Mouse (Mus musculus) kidney, adult 2 months (tissue): Measurements from ENCODE around the gene Rgs7bp.

Experiments used
- CTCF ChIP-seq: fragments of 200-500 bp; conservative IDR thresholded peaks from 2 replicates; pipeline ENCODE4 v1.5.1; 2011; ENCODE audit warnings: low read depth, mild to moderate bottlenecking, control low read depth, low read length, moderate library complexity, mixed read lengths; ENCODE audit not compliant: insufficient read depth, insufficient read length
- POLR2A ChIP-seq: fragments of 200-500 bp; IDR thresholded peaks from one replicate; pipeline ENCODE4 v1.6.1; 2011; ENCODE audit warnings: low read depth, low read length, control low read depth

DNA sequence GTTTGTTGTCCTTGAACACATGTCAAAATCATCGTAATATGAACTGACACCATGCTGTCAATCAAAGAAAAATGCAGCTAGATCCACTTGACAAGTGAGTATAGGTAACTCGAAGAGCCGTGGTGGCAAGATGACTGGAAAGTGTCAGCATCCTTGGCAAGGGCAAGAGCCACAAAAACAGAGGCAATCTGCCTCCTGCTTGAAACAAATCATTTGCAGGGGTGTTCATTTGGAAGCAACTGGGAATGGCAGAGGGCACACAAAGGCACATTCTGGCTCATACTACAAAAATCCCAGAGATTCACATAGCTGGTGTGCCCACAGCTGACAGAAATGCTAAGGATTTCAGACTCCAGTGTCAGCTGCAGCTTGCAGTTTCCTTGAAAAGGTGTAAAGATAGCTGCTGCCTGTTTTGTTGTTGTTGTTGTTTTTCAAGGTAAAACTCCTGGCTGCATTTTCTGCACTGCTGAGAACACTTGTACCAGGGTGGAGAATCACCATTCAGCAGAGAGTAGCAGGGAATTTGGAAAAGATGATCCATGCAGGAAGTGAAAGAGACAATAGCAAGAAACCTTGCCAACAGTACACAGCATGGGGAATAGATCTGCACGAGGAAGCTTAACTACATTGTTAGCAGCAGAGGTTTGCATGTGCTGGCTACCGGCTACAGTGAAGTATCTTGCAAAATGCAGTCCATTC, 52.4 kb downstream of the Rgs7bp start:
- TF ChIP-seq CTCF (no peak), POLR2A (no peak)
